Mouse (Mus musculus): ENCODE data around the gene Pi4k2b. TPM values are rescaled to one million over a fixed set of nuclear protein-coding genes. Genes with fewer than 3 reads are reported as not detected.
"Not testable (repeated sequence)": the region's sequence is repeated elsewhere in the genome, so short reads cannot be mapped to it uniquely, and the experiment has no call there.

Pi4k2b gene
- total RNA-seq, 2 experiments from 2014 or later: 3.7 to 6.4 TPM

- not testable (repeated sequence) for DNase-seq
Measured at GRCm38 (mm10) chr5:52776466-52777354, 35.3 kb downstream of the Pi4k2b start.

GRCm38 (mm10) chr5:52782523-52783250, 41.3 kb downstream of the Pi4k2b start:
- peak; percentile 84 for DNase-seq

DNA sequence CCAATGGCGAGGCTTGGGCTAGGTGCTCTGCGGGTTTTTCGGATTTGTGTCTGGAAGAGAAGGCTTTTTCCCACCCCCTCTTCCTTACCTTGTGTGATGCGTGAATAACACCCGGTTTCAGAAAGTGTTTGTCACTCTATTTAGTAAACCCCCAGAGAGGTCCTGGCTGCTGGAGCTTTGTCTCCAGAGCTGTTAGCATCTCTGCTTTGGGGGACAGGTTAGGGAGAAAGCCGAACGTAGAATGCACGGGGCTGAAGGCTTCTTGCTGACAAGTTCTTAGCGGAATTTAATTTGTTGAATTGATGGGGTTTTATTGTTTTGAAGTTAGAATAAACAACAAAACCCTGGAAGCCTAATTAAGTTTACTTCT, 41.9 kb downstream of the Pi4k2b start:
- no peak for DNase-seq

- DNase-seq: no peak
Measured at GRCm38 (mm10) chr5:52783957-52784356, 42.6 kb downstream of the Pi4k2b start.

- DNase-seq: no peak
Measured at GRCm38 (mm10) chr5:52786556-52787322, 45.4 kb downstream of the Pi4k2b start.

DNA sequence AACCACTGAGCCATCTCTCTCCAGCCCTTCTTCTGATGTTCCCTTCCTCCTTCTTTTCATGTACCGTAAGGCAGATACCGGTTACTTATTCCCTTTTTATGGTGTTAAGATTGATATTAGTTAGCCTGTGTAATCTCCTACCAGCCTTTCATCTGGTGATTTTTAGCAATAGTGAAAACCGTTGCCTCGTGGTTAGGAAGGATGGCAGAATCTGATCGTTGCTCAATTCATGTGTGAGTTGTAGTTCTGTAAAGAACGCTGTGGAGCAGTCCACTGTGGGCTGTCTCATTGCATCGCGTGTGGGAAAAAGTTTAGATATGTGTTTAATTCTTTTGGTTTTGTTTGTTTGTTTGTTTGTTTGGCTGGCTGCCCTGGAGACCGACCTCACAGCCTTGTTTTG, 51.9 kb downstream of the Pi4k2b start:
- no peak for DNase-seq

DNA sequence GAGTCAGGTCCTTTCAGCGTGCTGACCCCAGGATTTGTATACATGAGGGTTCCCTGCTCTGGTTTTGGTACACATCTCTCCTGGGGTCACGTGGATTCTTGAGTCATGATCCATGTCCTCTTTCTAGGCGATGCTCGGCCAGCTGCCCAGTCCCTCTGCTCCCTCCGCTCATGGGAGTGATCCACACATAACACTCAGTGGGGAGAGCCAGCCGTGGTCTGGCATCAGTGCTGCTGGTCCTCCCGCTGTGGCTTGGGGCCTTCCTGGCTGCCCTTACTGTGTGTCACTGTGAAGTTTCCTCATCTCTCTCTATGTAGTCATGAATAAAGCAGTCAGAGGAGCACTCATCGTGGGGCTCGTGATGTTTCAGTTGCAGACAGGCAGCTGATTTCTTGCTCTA, 52.7 kb downstream of the Pi4k2b start:
- DNase-seq: no peak

DNA sequence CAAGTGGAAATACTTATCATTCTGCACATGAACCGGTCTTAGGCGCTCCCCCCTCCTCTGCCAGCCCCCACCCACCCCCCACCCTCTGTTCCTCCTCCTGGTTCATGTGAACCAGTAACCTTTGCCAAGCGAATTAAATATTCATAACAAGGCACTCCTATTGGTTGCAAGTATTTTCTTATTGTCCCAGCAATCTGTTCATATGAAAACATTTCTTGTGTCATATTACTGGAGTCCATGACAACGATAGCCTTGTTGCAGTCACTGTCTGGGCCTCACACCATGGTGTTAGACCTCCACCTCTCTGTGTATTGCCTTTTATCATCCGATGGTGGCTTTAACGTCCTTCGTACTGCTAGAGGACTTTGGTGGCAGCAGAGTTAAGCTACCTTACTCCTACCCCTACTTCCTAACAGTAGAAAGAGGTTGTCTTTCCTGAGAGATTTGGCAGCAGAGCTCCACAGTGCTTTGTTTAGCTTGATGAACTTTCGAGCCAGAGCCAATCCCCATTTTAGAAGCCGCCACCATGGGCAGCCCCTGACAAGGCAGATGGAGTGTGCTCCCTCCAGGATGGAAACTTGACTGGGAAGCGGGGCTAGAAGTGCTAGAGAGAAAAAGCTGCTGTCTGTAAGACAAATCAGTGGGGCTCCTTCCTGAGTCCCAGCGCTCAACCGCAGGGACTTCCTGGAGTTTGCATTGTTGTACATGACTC, 58.1 kb downstream of the Pi4k2b start:
- no peak for DNase-seq

DNA sequence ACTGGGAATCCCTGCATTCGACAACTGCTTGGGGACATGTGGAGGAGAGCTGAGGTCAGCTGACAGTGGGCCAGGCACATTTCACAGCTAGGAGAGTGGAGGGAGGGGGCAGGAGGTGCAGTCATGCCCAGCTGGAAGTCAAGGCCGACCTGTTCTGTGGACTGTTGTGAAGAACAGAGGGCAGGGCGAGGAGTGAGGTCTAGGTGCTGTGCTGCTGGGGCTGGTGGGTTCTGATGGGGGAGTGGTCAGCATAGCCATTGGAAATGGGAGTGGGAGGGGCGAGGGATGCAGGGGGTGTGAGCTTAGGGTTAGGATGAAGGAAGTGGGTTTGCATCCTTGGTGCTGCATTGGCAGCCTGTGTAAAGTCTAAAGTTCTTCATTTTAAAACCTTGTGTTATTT, 64.4 kb downstream of the Pi4k2b start:
- no peak for DNase-seq

DNA sequence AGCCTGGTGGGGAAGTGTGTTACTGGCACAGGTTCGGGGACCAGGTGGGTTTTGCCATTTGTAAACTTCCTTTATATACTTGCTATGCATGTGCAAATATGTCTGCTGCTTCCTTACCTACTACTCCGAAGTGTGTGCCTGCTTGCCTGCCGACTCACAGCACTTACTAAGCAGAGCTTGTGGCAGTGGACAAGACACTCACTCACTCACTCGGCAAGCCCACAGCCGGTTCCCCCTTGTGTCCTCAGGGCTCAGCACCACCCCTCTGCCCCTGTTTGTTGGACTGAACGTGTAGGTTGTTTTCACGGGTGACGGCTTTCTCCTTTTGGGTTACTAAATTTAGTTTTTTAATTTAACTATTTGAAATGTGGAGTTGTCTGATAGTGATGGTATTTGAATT, 65.0 kb downstream of the Pi4k2b start:
- no peak for DNase-seq

DNA sequence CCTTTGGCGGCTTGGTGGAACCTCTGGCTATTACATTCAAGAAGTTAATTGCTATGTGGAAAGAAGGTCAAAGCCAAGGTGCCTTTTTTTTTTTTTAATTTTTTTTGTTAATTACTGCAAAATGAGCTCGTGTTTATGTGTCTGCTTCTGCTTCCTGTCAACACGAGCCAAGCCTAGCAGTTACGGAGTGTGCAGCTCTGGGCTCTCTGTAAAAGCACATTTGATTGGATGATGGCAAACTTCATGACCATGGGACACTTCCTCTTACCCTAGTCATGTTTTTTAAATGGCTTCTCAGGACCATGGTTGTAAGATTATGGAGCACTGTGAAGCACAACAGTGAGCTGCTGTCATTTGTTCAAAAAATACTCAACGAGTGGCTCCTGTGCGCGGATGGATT, 65.7 kb downstream of the Pi4k2b start:
- no peak for DNase-seq

GRCm38 (mm10) chr5:52810446-52810845, 69.1 kb downstream of the Pi4k2b start:
- no peak for DNase-seq

DNA sequence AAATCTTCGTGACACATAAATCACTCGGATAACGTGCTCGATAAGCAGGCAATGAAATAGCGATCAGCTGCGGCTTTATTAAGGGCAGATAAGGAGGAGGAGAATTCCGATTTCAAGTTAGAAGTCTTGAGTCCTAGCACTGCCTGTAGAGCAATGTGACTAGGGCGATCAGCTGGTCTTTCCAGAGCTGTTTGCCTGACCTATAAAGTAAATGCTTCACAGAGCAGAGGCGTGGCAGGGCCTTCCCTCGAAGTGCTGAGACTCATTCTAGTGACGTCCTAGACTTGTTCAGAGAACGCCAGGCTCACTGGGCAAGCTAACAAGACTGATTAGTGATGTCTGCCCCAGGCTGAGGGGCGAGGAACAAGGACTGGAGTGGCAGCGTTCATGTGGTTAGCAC, 69.7 kb downstream of the Pi4k2b start:
- no peak for DNase-seq

DNA sequence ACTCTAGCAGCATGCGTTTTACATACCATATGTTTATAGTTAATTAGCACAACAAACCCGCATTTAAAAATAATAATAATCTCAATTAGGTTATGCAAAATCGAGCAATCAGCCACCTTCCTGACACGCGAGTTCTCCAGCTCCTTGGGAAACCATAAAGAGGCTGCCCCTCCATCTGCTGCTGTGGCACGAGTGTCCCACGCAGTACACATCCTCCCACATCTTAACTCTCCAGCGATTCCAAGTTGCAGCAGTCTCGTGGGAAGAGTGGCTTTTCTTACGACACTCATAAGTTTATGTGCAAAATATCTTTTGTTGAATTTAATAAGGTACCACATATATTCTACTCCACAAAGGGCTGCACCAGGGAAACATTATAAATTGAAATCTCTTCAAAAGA, 71.1 kb downstream of the Pi4k2b start:
- no peak for DNase-seq

GRCm38 (mm10) chr5:52813312-52813711, 71.9 kb downstream of the Pi4k2b start:
- DNase-seq: no peak

GRCm38 (mm10) chr5:52818676-52819075, 77.3 kb downstream of the Pi4k2b start:
- peak; percentile 15 for DNase-seq

Other genes starting within 250 kb of the Pi4k2b start
- gene Lgi2, start 175.1 kb upstream of the Pi4k2b start, total RNA-seq (2021): 1 to 10 TPM; 6.2 to 6.6 TPM
- gene Sepsecs, start 71.9 kb upstream of the Pi4k2b start, total RNA-seq (2021): 1 to 10 TPM; 7.1 to 7.8 TPM
- gene Zcchc4, start 33.8 kb downstream of the Pi4k2b start, total RNA-seq (2021): 1 to 10 TPM; 5.5 to 7.5 TPM
- gene Anapc4, start 92.4 kb downstream of the Pi4k2b start, total RNA-seq (2021): 10 to 100 TPM; 42.5 to 52.7 TPM

Data from gastrocnemius, postnatal 10 days (tissue).